ENCODE assay signal across 32 mouse cellular contexts in the genomic region with DNA sequence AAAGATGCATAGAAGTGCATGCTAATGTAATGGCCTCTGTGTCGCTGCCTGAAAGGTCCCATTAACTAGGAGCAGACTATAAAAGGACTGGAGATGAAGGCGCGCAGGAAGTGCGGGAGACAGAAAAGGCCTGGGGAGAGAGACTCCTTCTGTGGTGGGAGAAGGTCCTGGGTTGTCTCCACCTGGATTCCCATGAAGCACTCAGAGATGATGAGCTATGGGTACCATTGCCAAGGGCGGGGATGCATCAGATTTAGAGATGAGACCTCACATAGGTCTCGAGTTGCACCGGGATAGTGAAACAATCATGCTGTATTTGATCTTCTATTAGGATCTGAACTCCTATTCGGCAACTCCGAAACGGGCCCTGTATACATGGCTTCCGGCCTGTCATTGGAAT.
"Had no signal": no experiment of that assay in that cellular context is flagged by ENCODE, and none has a peak within 500 bp of the region (broad histone marks: within the 10 kb centered on the region; RNA-seq: fewer than 3 reads in every experiment).

No protein-coding gene starts in this region.

- DNase-seq: left cerebral cortex, postnatal 4 days; liver; liver, embryonic 13.5 days; liver, postnatal 0 days; lung, adult 18-20 months; lung, adult 2 months; lung, postnatal 10 days; lung, postnatal 14 days; lung, postnatal 36 days; lung, postnatal 4 days; midbrain, embryonic 14.5 days had no signal

- H3K27ac ChIP-seq: limb, embryonic 10.5 days; limb, embryonic 12.5 days; limb, embryonic 13.5 days; limb, embryonic 15.5 days; liver, embryonic 12.5 days; liver, embryonic 13.5 days; liver, embryonic 14.5 days; liver, embryonic 15.5 days; lung, embryonic 15.5 days; macrophage; midbrain, embryonic 10.5 days; midbrain, embryonic 12.5 days; midbrain, embryonic 13.5 days; midbrain, embryonic 15.5 days; neural tube, embryonic 12.5 days had no signal

- H3K4me3 ChIP-seq: limb, embryonic 10.5 days; limb, embryonic 12.5 days; limb, embryonic 13.5 days; limb, embryonic 15.5 days; liver, embryonic 12.5 days; liver, embryonic 13.5 days; liver, embryonic 15.5 days; lung, embryonic 15.5 days; megakaryocyte, embryonic 14.5 days; midbrain, embryonic 10.5 days; midbrain, embryonic 12.5 days; midbrain, embryonic 13.5 days; midbrain, embryonic 15.5 days; myocyte; neural tube, embryonic 12.5 days had no signal

- H3K9ac ChIP-seq: limb, embryonic 12.5 days; limb, embryonic 13.5 days; limb, embryonic 15.5 days; liver, embryonic 12.5 days; liver, embryonic 13.5 days; liver, embryonic 14.5 days; liver, embryonic 15.5 days; liver, postnatal 0 days; lung, embryonic 14.5 days; lung, embryonic 15.5 days; midbrain, embryonic 12.5 days; midbrain, embryonic 13.5 days; midbrain, embryonic 15.5 days; neural tube, embryonic 12.5 days had no signal

- H3K4me1 ChIP-seq: limb, embryonic 15.5 days; liver, embryonic 12.5 days; liver, embryonic 13.5 days; liver, embryonic 15.5 days; lung, embryonic 15.5 days; megakaryocyte, embryonic 14.5 days; midbrain, embryonic 12.5 days; midbrain, embryonic 15.5 days had no signal

- ATAC-seq: liver, embryonic 12.5 days; liver, postnatal 0 days; lung, postnatal 0 days; midbrain, embryonic 13.5 days; midbrain, embryonic 15.5 days; midbrain, embryonic 16.5 days had no signal

- H3K9me3 ChIP-seq: limb, embryonic 10.5 days; limb, embryonic 12.5 days; limb, embryonic 13.5 days; limb, embryonic 15.5 days; liver, embryonic 12.5 days; liver, embryonic 13.5 days; liver, embryonic 15.5 days; lung, embryonic 15.5 days; midbrain, embryonic 10.5 days; midbrain, embryonic 12.5 days; midbrain, embryonic 15.5 days; neural tube, embryonic 12.5 days had no signal

- H3K36me3 ChIP-seq: limb, embryonic 10.5 days; limb, embryonic 12.5 days; limb, embryonic 13.5 days; limb, embryonic 15.5 days; liver, embryonic 12.5 days; liver, embryonic 13.5 days; liver, embryonic 15.5 days; lung, embryonic 15.5 days; midbrain, embryonic 10.5 days; midbrain, embryonic 12.5 days; midbrain, embryonic 13.5 days; midbrain, embryonic 15.5 days; neural tube, embryonic 12.5 days had no signal

- H3K27me3 ChIP-seq: limb, embryonic 12.5 days; limb, embryonic 13.5 days; limb, embryonic 15.5 days; liver, embryonic 12.5 days; liver, embryonic 13.5 days; liver, embryonic 15.5 days; lung, embryonic 15.5 days; megakaryocyte, embryonic 14.5 days; midbrain, embryonic 12.5 days; midbrain, embryonic 13.5 days; midbrain, embryonic 15.5 days; neural tube, embryonic 12.5 days had no signal

- H3K4me2 ChIP-seq: limb, embryonic 12.5 days; limb, embryonic 13.5 days; limb, embryonic 15.5 days; liver, embryonic 11.5 days; liver, embryonic 12.5 days; liver, embryonic 13.5 days; liver, embryonic 15.5 days; lung, embryonic 14.5 days; lung, embryonic 15.5 days; midbrain, embryonic 11.5 days; midbrain, embryonic 12.5 days; midbrain, embryonic 13.5 days; midbrain, embryonic 15.5 days; neural tube, embryonic 12.5 days had no signal
